Mouse (Mus musculus): Measurements from ENCODE around the gene Stk36. TPM values are rescaled to one million over a fixed set of nuclear protein-coding genes. Genes with fewer than 3 reads are reported as not detected.

Stk36 gene
- total RNA-seq (2022) = 1 to 10 TPM; 3.5 to 8.0 (median 5.4) TPM

GRCm38 (mm10) chr1:74601267-74601962 is at the start of gene Stk36, which contains the start of gene Rnf25:
Stk36 (plus strand) TSS chr1:74601445.
Rnf25 (minus strand) TSS chr1:74601397.
- peak; percentile 85 to 87 for DNase-seq (ENCODE audit: low spot score in 2 of 2)

GRCm38 (mm10) chr1:74559061-74559460 is 42.2 kb upstream of the Stk36 start:
- no peak for DNase-seq (ENCODE audit: low spot score in 2 of 2)

- no peak for DNase-seq (ENCODE audit: low spot score in 2 of 2)
Measured at GRCm38 (mm10) chr1:74565834-74566233, 35.4 kb upstream of the Stk36 start.

GRCm38 (mm10) chr1:74569739-74570719 is 31.2 kb upstream of the Stk36 start:
- no peak for DNase-seq (ENCODE audit: low spot score in 2 of 2)

- DNase-seq (ENCODE audit: low spot score in 2 of 2) = no peak
Measured at GRCm38 (mm10) chr1:74582621-74583020, 18.6 kb upstream of the Stk36 start.

GRCm38 (mm10) chr1:74584616-74585398 is 16.4 kb upstream of the Stk36 start:
- DNase-seq (ENCODE audit: low spot score in 2 of 2) = no peak

GRCm38 (mm10) chr1:74587233-74587772 is 13.9 kb upstream of the Stk36 start:
- no peak for DNase-seq (ENCODE audit: low spot score in 2 of 2)

GRCm38 (mm10) chr1:74587773-74588445 is 13.3 kb upstream of the Stk36 start, which contains the start of the genes Zfp142 and Bcs1l:
Zfp142 (minus strand) TSS chr1:74588246.
Bcs1l (plus strand) TSS chr1:74588289.
- DNase-seq (ENCODE audit: low spot score in 2 of 2) = peak; percentile 98 to 99

- DNase-seq (ENCODE audit: low spot score in 2 of 2) = no peak
Measured at GRCm38 (mm10) chr1:74594434-74594833, 6.8 kb upstream of the Stk36 start.

- no peak for DNase-seq (ENCODE audit: low spot score in 2 of 2)
Measured at GRCm38 (mm10) chr1:74600501-74601266, 561 bp upstream of the Stk36 start.

- DNase-seq (ENCODE audit: low spot score in 2 of 2) = no peak
Measured at GRCm38 (mm10) chr1:74624183-74624582, 22.9 kb downstream of the Stk36 start.

- DNase-seq (ENCODE audit: low spot score in 2 of 2) = no peak
Measured at GRCm38 (mm10) chr1:74626076-74626475, 24.8 kb downstream of the Stk36 start.

GRCm38 (mm10) chr1:74628001-74628400 is 26.8 kb downstream of the Stk36 start:
- DNase-seq (ENCODE audit: low spot score in 2 of 2) = no peak

- DNase-seq (ENCODE audit: low spot score in 2 of 2) = no peak
Measured at GRCm38 (mm10) chr1:74632734-74633133, 31.5 kb downstream of the Stk36 start.

GRCm38 (mm10) chr1:74643524-74643923 is 42.3 kb downstream of the Stk36 start:
- DNase-seq (ENCODE audit: low spot score in 2 of 2) = no peak

- no peak for DNase-seq (ENCODE audit: low spot score in 2 of 2)
Measured at GRCm38 (mm10) chr1:74643926-74644325, 42.7 kb downstream of the Stk36 start.

GRCm38 (mm10) chr1:74661448-74662195 is 60.4 kb downstream of the Stk36 start, which contains the start of gene Ttll4:
Ttll4 (plus strand) TSS chr1:74661745.
- peak; percentile 88 to 92 for DNase-seq (ENCODE audit: low spot score in 2 of 2)

GRCm38 (mm10) chr1:74662253-74662865 is 61.1 kb downstream of the Stk36 start:
- no peak for DNase-seq (ENCODE audit: low spot score in 2 of 2)

Data from layer of hippocampus, adult 8-10 months (tissue).